Mouse (Mus musculus): ENCODE data around the gene Bcor. TPM values are rescaled to one million over a fixed set of nuclear protein-coding genes. Genes with fewer than 3 reads are reported as not detected.

Bcor gene
- polyA plus RNA-seq, 1 experiment from 2014 or later: 15.0 TPM

DNA sequence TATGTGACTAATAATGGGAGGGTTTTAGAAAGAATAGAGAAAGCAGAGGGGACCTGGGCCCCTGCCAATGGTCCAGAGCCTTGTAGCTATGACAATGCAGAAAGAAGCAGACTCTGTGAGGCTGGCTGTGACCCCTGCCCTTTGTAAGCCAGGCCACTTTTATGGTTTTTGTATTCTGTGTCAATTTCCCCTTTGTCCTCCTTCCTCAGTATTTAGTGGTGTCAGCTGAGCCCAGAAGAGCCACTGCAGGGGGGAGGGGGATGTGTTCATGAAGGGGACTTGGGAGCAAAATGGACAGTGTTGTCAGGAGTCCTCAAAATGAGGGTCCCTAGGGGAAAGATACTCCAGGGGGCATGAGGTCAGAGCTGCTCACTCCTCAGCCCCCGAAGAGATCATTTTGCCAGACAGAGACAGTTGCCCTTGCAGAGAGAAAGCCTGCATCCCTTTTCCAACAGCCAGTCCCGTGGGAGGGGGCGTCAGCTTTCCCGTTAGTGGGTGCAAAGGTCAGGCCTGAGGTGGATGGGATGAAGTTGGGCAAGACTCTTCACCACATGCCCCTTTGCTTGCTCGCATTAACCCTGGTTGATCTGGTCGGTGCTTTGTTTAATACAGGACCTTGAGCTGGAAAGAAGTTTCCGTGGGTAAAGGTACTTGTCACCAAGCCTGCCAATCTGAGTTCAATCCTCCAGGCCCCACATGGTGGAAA, 171.8 kb downstream of the Bcor start:
- Histone ChIP-seq H3K9me3 (ENCODE audit: control insufficient read depth, low read length) (no peaks in the 10 kb centered on the region), H3K4me2 (ENCODE audit: low read depth, low read length) (no peak overlapping the region), H3K27ac (replicated peaks; ENCODE audit: low read depth, low read length) (no peak overlapping the region), H3K27me3 (replicated peaks; ENCODE audit: control insufficient read depth, insufficient read depth, low read length) (peaks cover 5% of the 10 kb centered on the region; the same call in 1 of the 2 replicates), H3K4me1 (ENCODE audit: control insufficient read depth, insufficient read depth, low read length) (no peaks in the 10 kb centered on the region), H3K4me3 (ENCODE audit: low read depth, low read length) (no peak overlapping the region), H3K9ac (ENCODE audit: low read depth, low read length) (no peak overlapping the region), H3K36me3 (ENCODE audit: control insufficient read depth, insufficient read depth, low read length) (no peaks in the 10 kb centered on the region)
- no peak for DNase-seq (ENCODE audit: low spot score)
- WGBS: 56% methylated on average over 7 of the region's 7 CpGs
- no peak for ATAC-seq (ENCODE audit: low read depth)

DNA sequence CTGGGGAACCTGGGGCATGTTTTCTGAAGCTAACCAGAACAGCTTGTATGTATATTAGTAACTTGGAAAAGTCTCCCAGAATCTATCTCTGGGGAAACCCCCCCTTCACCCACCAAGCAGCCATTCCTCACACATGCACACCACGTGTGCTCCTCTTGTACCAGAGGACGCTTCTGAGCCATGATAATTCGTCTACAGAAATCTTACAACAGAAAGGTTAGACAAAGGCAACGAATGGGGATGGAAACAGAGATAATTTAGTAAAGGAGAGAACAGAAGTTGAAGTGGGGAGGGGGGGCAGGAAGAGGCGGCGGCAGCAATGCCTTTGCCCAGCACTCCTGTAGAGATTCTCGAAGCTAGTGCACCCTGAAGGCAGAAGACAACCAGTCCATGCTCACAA, 172.6 kb downstream of the Bcor start:
- no peak for ATAC-seq (ENCODE audit: low read depth)

More for the DNA sequence above, 172.6 kb downstream of the Bcor start:
- Histone ChIP-seq H3K4me1 (ENCODE audit: control insufficient read depth, insufficient read depth, low read length) (no peaks in the 10 kb centered on the region), H3K9ac (ENCODE audit: low read depth, low read length) (no peak overlapping the region), H3K27me3 (replicated peaks; ENCODE audit: control insufficient read depth, insufficient read depth, low read length) (peaks cover 5% of the 10 kb centered on the region; the same call in 1 of the 2 replicates), H3K27ac (replicated peaks; ENCODE audit: low read depth, low read length) (no peak overlapping the region), H3K4me3 (ENCODE audit: low read depth, low read length) (no peak overlapping the region), H3K36me3 (ENCODE audit: control insufficient read depth, insufficient read depth, low read length) (no peaks in the 10 kb centered on the region), H3K9me3 (ENCODE audit: control insufficient read depth, low read length) (no peaks in the 10 kb centered on the region), H3K4me2 (ENCODE audit: low read depth, low read length) (no peak overlapping the region)
- WGBS: 45% methylated on average over 7 of the region's 7 CpGs
- DNase-seq (ENCODE audit: low spot score): no peak
